Mouse (Mus musculus): Measurements from ENCODE around the gene Col7a1. TPM values are rescaled to one million over a fixed set of nuclear protein-coding genes. Genes with fewer than 3 reads are reported as not detected.
A peak's percentile ranks its signal among the peaks of the same experiment; 100 is the strongest.

Col7a1 gene
- total RNA-seq, 2 experiments from 2014 or later = 16.0 to 16.4 TPM

GRCm38 (mm10) chr9:108982498-108982897, 29.1 kb downstream of the Col7a1 start:
- no peak for DNase-seq (ENCODE audit: low spot score in 2 of 2)

GRCm38 (mm10) chr9:108983209-108983608, 29.8 kb downstream of the Col7a1 start:
- no peak for DNase-seq (ENCODE audit: low spot score in 2 of 2)

GRCm38 (mm10) chr9:108985710-108986109, 32.3 kb downstream of the Col7a1 start, which contains the start of gene Ucn2:
TSS of gene Ucn2 (plus strand) at chr9:108986010.
- no peak for DNase-seq (ENCODE audit: low spot score in 2 of 2)

- DNase-seq (ENCODE audit: low spot score in 2 of 2) = peak; percentile 72 to 79
Measured at GRCm38 (mm10) chr9:108987704-108988350, 34.4 kb downstream of the Col7a1 start.

GRCm38 (mm10) chr9:108989802-108990461, 36.5 kb downstream of the Col7a1 start:
- no peak for DNase-seq (ENCODE audit: low spot score in 2 of 2)

- DNase-seq (ENCODE audit: low spot score in 2 of 2) = no peak
Measured at GRCm38 (mm10) chr9:108990462-108990820, 37.1 kb downstream of the Col7a1 start.

- peak; percentile 77 to 94 for DNase-seq (ENCODE audit: low spot score in 2 of 2)
Measured at GRCm38 (mm10) chr9:108991428-108992084, 38.2 kb downstream of the Col7a1 start, which contains the start of gene Pfkfb4. TSS of gene Pfkfb4 (plus strand) at chr9:108991778.

- DNase-seq (ENCODE audit: low spot score in 2 of 2) = no peak
Measured at GRCm38 (mm10) chr9:108992085-108992469, 38.7 kb downstream of the Col7a1 start.

GRCm38 (mm10) chr9:108992620-108993361, 39.4 kb downstream of the Col7a1 start:
- no peak for DNase-seq (ENCODE audit: low spot score in 2 of 2)

- DNase-seq (ENCODE audit: low spot score in 2 of 2) = no peak
Measured at GRCm38 (mm10) chr9:108996411-108996810, 43.0 kb downstream of the Col7a1 start.

GRCm38 (mm10) chr9:108998287-108999166, 45.1 kb downstream of the Col7a1 start:
- DNase-seq (ENCODE audit: low spot score in 2 of 2) = no peak

GRCm38 (mm10) chr9:108999167-108999526, 45.8 kb downstream of the Col7a1 start:
- DNase-seq (ENCODE audit: low spot score in 2 of 2) = no peak

- DNase-seq (ENCODE audit: low spot score in 2 of 2) = peak in 1 of 2 experiments; percentile 55
Measured at GRCm38 (mm10) chr9:109000726-109001125, 47.3 kb downstream of the Col7a1 start.

- no peak for DNase-seq (ENCODE audit: low spot score in 2 of 2)
Measured at GRCm38 (mm10) chr9:109003201-109003600, 49.8 kb downstream of the Col7a1 start.

GRCm38 (mm10) chr9:109007025-109007780, 53.8 kb downstream of the Col7a1 start:
- no peak for DNase-seq (ENCODE audit: low spot score in 2 of 2)

GRCm38 (mm10) chr9:109008081-109008480, 54.7 kb downstream of the Col7a1 start:
- DNase-seq (ENCODE audit: low spot score in 2 of 2) = no peak

GRCm38 (mm10) chr9:109008994-109009635, 55.7 kb downstream of the Col7a1 start:
- DNase-seq (ENCODE audit: low spot score in 2 of 2) = no peak

GRCm38 (mm10) chr9:109009636-109010315, 56.4 kb downstream of the Col7a1 start:
- DNase-seq (ENCODE audit: low spot score in 2 of 2) = peak in 1 of 2 experiments; percentile 63

GRCm38 (mm10) chr9:109010316-109010690, 56.9 kb downstream of the Col7a1 start:
- DNase-seq (ENCODE audit: low spot score in 2 of 2) = no peak
